Mouse (Mus musculus) testis, postnatal 14 days (tissue): ENCODE data around the gene Mfsd12.

Experiments
- DNase-seq: peaks from one replicate; pipeline ENCODE4 v3.0.0; 2021; ENCODE audit warnings: low spot score

The Mfsd12 gene

DNA sequence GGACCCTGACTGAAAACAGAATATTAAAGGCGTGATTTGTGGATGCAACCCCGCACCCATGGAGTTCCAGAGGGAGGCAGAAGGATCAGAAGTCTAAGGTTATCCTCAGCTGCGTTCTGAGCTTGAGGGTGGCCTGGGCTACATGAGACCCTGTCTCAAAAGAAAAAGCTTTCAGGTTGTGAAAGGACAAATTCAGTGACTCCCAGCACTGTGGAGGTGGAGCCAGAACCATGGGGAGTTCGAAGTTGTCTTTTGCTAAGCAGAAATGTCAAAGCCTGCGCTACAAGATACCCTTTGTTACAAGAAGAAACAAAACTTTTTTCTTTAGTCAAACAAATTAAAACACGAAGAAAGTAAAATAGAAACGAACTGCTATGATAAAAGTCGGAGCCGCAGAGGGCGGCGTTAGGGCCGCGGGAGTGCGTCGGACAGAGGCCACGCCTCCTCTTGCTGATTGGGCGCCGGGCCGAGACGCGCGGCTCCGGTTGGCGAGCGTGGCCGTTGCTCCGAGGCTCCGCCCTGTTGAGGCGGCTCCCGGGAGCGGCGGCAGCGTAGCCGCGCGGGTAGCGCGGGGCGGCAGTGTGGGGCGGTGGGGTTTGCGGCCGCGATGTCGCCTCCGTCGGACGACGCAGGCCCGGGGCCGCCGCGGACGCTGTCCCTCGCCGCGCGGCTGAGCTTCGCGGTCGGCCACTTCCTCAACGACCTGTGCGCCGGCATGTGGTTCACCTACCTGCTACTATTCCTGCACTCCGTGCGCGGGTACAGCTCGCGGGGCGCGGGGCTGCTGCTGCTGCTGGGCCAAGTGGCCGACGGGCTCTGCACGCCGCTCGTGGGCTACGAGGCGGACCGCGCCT, at the start of gene Mfsd12:
Gene Mfsd12 (plus strand): TSS at position 501 of the 854 bp plus-strand sequence.
- peak; percentile 91 for DNase-seq

DNA sequence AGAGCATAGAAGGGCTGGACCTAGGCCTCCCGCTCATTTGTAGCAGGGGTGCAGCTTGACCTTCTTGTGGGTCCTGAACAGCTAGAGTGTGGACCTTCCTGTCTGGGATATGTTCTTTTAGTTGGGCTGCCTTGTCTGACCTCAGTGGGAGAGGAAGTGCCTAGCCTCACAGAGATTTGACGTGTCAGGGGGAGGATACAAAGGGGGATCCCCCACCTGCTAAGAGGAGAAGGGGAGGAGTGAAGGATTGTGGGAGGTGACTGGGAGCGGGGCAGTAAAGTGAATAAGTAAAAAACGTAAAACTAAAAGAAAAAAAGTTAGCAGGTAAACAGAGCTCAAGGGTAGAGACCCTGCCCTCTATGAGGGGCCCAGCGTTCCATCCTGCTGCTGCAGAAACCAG, 47.7 kb upstream of the Mfsd12 start:
- no peak for DNase-seq

DNA sequence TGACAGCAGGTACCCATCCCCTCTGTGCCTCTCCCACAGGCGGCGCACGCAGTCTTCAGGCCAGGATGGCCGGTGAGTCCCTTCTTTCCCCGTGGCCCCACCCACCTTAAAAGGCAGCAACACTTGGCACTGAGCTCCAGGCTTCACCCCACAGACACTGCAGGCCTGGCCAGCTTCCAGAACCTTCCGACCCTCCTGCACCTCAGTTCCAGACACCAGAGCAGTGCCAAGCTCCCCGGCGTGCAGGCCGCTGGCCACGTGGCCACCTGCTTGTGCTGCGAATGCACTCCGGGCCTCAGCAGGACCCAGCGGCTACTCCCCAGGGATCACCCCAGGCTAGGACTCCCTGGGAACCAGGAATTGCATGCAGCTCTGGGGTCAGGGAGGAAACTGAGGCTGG, 43.7 kb upstream of the Mfsd12 start:
- DNase-seq: no peak

DNA sequence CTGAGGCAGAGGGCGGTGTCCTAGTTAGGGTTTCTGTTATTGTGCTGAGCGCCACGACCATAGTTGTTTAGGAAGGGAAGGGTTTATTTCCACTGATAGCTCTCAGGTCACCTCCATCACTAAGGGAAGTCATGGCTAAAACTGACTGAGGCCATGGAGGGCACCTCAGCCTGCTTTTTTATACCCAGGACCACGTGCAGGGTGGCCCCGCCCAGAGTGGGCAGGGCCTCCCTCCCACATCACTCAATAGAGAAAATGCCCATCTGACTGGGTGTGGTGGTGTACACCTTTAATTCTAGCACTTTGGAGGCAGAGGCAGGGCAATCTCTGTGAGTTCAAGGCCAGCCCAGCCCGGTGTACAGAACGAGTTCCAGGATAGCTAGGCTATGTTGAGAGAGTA, 43.1 kb upstream of the Mfsd12 start:
- no peak for DNase-seq

DNA sequence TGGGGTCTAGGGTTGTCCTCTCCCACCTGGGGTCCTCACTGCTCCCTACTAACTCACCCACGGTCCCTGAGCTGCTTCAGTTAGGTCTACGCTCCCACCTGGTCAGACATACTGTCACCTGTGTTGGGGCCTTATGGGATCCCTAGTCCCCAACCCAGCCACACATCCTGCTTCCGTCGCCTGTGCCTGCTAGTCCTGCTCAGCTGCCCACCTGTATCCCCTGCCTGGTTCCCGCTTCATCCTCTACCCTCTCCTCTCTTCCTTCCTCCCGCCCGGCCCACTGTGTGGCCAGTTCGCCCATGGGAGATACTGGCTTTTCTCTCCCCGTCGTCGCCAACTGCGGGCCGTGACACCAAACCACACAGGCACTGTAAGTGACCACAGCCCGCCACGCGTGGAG, 41.7 kb upstream of the Mfsd12 start:
- DNase-seq: no peak

DNA sequence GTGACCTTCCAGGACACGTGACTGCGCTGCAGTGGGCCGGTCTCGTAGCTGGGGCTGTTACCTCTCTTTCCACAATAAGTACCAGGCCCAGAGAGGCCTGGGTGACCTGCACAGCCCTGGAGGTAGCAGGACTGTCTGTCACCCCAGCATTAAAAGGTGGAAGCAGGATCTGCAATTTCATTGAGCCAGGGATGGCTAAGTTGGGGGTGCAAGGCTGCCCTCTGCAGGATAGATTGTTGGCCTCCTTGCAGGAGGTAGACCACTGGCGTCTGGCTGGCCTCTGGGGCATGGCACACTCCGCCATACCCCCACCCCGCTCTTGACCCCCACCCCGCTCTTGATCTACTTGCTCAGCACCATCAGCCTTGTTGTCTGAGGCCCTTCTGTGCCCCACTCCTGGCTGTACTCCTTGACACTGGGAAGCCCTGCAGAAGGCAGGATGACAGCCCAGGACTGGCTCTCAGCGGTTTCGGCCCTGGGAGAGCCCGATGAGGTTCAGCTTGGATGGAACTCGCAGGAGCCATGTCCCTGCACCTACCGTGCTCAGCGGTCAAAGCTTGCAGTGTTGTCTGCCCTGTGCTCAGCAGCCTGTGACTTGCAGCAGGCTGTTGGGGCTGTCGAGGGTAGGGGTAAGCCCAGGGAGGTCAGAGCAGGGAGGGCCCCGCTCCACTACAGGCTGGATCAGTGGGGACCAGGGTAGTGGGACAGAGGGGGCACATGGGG, 40.8 kb upstream of the Mfsd12 start:
- DNase-seq: no peak

DNA sequence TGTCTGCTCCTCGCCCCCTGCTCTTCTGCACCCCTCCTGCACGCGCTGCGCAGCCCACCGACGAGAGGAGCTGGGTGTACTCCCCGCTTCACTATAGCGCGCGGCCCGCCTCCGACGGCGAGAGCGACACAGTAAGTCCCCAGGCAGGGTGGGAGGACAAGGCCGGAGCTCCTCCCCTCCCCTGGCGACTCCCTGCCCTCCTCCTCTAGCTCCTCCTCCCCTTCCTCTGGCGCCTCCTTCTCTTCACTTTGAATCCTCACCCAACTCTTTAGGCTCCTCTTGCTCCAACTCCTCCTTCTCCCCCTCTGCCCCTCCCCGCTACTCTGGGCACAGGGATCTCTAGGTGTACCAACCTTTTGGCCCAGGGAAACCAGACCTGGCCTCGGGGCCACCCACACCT, 40.0 kb upstream of the Mfsd12 start:
- no peak for DNase-seq

DNA sequence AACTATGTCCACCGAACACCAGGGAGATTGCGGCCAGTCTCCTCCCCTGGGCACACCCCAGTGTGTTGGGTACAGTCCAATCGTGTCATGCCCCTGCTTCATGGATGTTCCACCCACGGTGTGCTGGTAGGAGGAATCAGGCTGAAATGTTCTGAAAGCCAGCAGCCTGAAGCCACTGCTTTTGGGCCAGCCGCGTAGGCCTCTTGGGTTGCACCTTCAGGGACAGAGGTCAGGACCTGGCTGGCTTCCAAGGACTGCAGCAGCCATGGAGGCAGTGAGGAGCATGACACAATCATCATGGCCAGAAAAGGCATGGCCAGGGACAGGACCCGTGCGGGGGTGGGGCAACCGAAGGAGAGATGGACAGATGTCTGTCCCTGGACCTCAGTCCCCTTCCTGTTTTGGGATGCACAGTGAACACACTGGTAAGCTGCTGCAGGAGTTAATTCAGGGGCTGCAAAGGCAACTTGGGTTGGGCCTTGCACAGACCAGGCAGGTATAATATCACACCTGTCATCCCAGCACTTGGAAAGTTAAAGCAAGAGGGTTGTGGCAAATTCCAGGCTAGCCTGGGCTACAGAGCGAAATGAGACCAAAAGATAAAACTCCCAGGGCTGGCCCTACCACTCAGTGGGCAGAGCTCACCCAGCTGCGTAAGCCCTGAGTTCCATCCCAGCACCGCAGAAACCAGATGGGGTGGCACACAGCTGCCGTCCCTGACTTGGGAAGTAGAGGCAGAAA, 38.5 kb upstream of the Mfsd12 start:
- DNase-seq: peak; percentile 66

DNA sequence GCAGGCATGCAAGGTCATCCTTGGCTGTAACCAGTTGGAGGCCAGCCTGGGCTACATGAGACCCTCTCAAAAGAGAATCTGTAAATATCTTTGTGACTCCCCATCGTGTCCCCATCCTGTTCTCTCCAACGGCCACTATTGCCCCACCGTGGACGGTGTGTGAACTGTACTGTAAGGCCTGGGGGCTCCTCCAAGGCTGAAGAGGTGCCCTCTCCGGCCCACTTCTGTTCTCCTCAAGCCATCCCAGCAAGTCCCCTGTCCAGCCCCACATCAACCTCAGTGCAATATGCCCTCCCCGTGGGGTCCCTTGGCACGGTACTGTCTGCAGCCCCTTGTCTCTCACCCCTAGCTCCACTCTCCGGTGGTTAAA, 38.0 kb upstream of the Mfsd12 start:
- DNase-seq: no peak

DNA sequence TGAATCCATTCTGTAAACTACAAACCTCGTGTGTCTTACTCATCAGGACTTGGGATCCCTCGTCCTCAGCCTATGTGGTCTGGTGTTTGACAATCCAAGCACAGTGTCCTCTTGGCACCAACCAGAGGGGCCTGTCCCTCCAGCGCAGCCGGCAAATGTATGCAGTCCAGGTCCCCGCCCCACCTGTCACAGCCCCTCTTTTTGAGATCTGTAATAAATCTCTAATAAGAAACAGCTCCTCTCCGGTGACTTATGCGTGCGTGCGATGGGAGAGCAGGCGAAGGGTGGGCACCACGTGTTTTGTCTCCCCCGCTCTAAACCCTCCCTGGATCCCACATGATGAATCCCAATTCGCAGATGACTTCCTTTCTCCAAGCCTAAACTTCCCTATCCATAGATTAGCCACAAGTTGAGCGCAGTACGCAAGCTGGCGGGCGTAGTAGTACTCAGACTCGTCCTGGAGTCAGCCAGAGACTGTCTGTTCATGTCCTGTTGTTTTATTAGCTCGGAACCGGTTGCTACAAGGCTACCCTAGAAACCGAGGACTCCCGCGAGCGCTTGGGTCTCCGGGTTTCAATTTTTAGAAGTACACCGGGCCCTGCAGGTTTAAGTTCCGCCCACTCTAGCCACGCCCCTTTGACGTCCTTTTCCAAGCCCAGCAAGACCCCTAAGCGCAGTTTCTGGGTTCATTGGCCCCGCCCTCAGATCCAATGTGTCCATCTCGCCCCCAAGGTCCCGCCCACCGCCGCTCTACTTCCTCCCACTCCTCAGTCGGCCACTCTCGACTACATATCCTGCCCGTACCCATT, 37.3 kb upstream of the Mfsd12 start:
- peak; percentile 58 for DNase-seq

DNA sequence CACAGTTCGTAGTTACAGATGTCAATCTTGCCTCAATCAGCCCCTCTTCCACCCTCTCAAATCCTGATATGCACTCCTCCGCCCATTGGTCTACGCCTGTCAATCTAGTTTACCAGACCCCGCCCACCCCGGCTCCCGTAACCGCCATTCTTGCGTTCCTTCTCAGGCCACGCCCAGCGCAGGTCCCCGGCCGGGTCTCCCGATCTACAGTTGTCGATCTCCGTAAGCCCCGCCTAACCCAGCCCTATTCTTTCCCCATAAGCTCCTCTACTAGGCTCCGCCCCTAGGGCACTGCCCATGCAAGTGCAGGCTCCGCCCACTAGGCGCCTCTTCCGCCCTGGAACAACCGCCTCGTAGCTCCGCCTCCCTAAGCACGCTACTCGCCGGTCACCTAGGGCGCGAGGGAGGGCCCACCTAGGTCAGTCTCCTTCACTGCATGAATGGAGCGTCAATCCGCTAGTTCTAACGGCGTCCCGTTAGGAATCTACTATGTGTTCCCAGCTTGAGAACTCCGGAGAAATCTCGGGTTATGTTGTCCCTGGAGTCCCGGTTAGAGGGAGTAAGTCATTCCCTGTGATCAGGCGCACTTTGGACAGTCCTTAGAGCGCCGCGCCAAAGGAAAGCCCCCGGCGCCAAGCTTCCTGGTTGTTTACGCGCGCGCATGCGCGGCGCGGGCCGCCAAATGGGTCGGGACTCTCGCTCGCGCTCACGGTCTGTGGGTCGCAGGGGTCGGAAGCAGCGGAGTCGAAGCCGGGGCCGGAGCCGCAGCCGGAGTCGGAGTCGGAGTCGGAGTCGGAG, 36.5 kb upstream of the Mfsd12 start, which contains the start of gene Cactin:
Gene Cactin (plus strand): TSS at position 554 of the 798 bp plus-strand sequence.
- peak; percentile 100 for DNase-seq

DNA sequence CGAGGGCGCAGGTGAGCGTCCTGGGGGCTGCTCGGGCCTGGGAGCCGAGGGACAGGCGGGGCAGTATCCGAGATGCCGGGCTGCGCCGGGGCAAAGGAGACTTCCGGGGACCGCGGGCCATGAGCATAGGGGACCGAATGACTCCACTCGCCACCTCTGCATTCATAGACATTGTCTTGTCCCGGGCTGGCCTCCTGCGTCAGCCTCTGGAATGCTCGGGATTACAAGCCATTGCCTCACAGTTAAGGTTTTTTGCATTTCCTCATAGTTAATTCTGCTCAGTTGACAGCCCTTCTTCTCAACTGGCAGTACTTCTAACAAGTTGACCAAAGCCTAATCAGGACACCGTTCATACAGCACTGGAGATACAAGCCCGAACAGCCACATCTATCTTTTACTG, 35.9 kb upstream of the Mfsd12 start:
- no peak for DNase-seq

DNA sequence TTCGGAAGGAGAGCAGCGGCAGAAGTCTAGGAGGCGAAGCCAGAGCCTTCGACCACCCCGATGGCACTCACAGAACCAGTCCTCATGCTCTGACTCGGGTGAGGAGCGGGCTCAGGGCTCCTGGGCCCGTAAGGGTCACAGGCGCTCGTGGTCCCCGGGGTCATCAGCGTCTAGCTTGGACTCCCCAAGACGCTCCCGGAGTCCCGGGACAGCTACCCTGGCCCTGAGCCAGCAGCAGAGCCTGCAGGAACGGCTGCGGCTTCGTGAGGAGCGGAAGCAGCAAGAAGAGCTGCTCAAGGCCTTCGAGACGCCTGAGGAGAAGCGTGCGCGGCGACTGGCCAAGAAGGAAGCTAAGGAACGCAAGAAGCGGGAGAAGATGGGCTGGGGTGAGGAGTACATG, 34.8 kb upstream of the Mfsd12 start:
- no peak for DNase-seq

DNA sequence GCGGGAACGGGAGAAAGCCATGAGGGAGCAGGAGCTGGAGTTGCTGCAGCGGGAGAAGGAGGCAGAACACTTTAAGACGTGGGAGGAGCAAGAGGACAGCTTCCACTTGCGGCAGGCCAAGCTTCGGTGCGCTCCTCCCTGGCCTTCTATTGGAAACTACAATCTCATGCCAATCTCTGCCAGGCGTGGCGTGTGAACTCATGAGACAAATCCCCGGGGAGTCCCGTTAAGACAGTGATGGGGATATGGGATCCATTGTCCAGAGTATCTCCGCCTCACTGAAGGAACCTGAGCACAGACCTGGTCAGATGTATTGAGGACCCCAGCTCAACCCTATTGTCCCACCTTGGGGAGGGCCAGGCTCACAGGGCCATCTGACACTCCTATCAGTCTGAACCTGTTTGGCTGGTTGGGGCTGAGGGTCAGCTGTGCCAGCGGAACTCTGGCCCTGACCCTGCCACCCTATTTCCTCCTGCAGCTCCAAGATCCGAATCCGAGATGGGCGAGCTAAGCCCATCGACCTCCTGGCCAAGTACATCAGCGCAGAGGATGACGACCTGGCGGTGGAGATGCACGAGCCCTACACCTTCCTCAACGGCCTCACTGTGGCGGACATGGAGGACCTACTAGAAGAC, 34.0 kb upstream of the Mfsd12 start:
- DNase-seq: no peak

DNA sequence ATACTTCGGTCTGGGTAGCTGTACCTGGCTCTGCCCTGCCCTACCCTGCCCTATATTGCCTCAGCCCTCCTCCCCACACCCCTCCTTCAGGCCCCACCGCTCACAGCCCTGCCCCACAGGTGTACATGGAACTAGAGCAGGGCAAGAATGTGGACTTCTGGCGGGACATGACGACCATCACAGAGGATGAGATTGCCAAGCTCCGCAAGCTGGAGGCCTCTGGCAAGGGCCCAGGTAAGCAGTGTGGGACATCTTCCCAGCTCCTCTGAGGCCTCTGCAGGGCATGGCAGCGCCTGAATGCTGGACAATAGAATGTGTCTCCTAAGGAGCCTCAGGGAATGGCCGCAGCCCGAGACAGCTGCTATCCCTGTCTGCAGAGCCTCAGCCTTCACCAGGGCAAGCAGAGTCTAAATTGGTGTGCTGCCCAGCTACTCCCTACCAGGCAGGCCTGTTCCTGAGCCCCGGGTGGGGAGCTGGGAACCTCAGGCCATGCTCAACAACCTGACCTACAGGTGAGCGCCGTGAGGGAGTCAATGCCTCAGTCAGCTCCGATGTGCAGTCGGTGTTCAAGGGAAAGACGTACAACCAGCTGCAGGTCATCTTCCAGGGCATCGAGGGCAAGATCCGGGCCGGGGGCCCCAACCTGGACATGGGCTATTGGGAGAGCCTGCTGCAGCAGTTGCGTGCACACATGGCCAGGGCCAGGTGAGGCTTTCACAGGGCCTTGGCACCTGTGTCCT, 33.3 kb upstream of the Mfsd12 start:
- DNase-seq: no peak

DNA sequence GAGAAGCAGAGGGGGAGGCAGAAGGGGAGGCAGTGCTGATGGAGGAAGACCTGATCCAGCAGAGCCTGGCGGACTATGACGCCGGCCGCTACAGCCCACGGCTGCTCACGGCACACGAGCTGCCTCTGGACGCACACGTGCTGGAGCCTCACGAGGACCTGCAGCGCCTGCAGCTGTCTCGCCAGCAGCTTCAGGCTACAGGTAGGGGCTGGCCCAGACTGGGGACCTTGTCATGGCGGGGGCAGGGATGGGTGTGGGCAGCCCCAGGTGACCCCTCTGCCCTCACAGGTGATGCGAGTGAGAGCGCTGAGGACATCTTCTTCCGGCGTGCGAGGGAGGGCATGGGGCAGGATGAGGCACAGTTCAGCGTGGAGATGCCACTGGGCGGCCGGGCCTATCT, 32.1 kb upstream of the Mfsd12 start:
- DNase-seq: no peak

DNA sequence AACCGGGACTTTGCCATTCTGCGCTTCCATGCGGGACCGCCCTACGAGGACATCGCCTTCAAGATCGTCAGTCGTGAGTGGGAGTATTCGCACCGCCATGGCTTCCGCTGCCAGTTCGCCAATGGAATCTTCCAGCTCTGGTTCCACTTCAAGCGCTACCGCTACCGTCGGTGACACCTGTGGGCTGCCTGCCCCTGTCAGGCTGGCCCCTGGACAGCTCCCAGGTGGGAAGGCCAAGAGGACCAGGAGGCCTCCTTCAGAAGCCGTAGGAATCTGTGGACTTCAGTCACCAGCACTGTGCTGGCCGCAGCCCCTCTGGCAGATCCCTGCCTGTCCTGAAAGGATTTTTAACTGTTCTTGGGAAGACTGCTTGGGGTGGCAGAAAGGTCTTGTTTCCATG, 31.5 kb upstream of the Mfsd12 start:
- DNase-seq: no peak

DNA sequence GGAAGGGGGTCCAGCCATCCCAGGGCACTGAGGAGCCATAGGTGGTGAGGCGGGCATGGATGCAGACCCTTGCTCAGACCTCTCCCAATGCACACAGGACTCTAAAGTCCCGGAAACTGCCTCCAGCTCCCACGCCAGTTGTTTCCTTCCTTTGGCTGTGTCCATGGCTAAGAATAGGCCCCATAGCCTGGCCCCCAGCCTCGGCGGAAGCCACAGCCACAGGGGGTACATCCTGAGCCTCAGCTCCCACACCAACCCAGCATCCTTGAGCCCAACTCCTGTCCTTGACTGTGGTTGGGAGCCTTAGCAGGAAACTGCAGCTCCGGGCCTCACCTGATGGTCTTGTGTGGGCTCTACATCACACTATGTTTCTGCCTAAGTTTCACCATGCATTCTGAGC, 30.4 kb upstream of the Mfsd12 start:
- DNase-seq: no peak

DNA sequence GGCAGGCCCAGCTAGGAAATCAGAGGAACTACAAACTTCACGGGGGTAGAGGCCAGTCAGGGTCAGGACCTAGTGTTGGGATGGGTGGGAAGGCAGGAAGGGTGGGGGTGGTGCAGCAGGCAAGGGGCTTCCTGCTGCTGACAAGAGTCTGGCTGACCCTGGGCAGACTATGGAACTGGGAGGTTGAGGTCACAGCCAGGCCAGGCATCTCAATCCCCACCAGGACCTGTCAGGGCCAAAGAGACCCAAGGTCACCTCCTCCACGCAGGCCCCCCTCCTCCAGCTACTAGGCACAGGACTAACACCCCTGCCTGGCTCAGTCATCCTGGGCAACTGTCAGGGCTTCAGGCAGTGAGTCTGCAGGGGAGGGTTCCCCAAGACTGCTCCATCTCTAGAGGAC, 29.3 kb upstream of the Mfsd12 start:
- no peak for DNase-seq

DNA sequence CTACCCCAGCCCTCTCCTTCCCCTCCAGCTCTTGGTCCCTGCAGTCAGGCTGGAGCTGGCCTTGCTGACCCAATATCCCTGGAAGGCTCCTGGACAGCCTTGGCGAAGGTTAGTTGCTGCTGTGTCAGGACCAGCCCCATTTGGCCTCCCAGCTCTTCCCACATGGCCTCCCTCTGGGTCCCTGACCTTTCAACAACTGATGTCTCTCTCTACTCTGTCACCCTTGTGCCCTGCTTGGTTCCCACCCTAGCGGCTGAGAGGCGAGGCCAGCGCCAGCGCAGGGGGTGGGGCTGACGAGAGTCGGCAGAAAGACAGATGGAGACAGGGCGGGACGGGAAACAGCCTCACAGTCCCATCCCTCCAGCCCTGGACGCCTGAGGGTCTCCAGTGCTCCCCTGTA, 28.9 kb upstream of the Mfsd12 start, which contains the start of gene Tbxa2r:
Gene Tbxa2r (plus strand): TSS at position 346 of the 400 bp plus-strand sequence.
- peak; percentile 66 for DNase-seq
